Mouse (Mus musculus): ENCODE data around the gene Tff1.

The Tff1 gene

GRCm38 (mm10) chr17:31152966-31153499, 12.0 kb downstream of the Tff1 start:
- no peak for DNase-seq (ENCODE audit: low spot score)

DNA sequence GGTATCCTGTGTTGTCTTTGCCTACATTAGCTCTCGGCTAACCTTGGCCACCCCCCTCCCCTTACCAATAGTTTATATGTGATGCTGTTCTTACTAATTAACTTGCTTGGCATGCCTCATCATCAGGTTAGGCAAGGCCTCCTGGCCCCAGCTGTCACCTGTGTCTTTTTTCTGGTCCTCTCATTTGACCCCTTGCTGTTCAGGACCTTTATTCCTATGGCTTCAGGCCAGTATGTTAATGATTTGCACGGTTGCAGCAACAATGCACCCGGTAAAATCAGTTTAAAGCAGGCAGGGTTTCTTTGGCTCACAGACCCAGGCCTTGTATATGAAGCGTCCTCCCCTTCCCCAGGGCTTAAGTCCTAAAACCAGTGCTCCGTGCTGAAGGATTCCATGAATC, 12.6 kb downstream of the Tff1 start:
- no peak for DNase-seq (ENCODE audit: low spot score)

DNA sequence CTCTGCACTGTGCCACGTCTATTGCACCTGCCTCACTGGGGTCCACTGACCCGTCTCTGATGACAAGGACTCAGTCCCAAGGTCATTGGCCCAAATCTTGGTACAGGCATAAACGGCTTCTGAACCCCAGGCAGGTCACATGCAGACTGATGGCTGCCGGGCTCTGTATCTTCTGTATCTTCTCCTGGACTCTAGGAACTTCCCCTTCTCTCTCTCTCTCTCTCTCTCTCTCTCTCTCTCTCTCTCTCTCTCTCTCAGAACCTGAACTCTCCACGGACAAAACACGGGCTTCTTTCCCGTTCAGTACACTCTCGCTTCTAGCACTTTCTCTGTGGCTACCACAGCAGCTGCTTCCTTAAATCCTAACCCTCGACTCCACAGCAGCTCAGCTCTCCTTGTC, 19.1 kb downstream of the Tff1 start:
- no peak for DNase-seq (ENCODE audit: low spot score)

GRCm38 (mm10) chr17:31144040-31145037, 20.7 kb downstream of the Tff1 start, which contains the start of gene Tff2:
Gene Tff2 (minus strand): TSS chr17:31144282.
- no peak for DNase-seq (ENCODE audit: low spot score)

DNA sequence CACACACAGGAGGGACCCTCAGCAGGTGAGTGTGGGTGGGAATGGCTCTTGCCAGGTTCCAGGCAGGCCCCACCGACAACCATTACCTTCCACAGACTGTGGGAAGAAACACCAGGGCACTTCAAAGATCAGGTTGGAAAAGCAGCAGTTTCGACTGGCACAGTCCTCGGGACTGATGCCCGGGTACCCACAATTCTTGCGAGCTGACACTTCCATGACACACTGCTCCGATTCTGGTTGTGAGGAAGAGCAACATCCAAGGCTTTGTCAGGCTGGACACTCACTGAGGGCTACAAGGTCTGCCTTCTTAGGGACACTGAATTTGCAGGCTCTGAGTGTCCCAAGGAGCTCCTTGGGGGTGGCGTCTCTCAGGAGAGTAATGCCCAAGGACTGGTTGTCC, 23.0 kb downstream of the Tff1 start:
- no peak for DNase-seq (ENCODE audit: low spot score)

DNA sequence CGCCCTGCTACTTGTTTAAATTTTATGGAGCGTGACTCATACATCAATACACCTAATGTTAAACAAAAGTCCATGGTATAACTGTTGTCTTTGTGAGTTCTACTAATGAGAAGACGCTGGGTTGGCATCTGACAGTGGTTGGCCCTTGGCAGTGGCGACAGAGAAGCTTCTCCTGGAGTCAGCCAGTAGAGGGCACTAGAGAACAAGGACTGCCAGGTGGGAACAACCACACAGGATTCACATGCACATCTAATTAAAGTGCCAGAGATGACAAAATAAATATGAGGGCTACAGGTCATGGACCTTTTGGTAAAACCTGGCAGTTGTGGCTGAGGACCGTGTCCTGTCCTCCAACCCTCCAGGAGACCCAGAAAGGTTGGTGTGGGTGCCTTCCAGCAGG, 26.7 kb downstream of the Tff1 start:
- peak; percentile 65 for DNase-seq (ENCODE audit: low spot score)

- DNase-seq (ENCODE audit: low spot score) = no peak
Measured at GRCm38 (mm10) chr17:31136821-31137220, 28.3 kb downstream of the Tff1 start.

GRCm38 (mm10) chr17:31136291-31136690, 28.8 kb downstream of the Tff1 start:
- no peak for DNase-seq (ENCODE audit: low spot score)

- DNase-seq (ENCODE audit: low spot score) = no peak
Measured at GRCm38 (mm10) chr17:31134913-31135312, 30.2 kb downstream of the Tff1 start.

DNA sequence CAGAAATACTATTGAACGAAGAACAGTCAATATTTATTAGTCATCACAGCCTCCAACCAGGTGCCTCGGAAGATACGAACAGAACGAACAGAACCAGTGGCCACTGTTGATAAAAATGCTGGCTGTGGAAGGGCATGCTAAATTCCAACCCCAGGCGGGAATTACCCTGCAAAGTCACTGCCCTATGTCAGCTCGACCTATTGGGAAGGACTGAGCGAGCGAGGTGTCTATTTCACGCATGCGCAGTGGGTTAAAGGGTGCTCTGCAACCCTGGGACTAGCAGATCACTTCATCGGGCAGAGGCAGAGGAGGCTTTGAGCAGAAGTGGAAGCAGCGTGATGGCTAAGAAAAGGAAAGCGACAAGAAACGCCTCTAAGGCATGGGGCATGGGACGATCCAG, 31.3 kb downstream of the Tff1 start:
- no peak for DNase-seq (ENCODE audit: low spot score)

DNA sequence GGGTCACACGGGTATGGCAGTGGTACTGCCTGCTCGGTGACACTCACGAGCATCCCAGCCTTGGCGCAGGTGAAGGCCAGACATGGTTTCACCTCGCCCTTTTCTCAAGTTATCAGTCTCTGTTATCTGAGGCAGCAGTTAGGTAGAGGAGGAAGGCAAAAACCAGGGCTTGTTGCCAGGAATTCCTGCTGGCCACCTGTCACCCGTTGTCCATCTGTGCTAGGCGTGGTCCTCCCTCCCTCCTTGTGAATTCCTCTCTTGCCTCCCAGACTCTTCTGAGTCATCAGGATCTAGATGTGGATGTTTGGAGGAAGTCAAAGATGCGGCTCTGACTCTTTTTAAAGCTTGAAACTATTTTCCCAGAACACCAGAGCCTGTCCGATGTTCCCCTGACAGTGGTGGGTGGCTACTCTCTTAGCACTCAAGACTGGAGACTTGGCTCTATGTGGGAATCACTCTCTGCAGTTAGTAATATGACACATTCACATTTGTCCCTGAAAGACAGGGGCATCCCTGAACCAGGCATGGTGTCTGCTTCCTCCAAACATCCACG, 33.7 kb downstream of the Tff1 start:
- no peak for DNase-seq (ENCODE audit: low spot score)

GRCm38 (mm10) chr17:31129452-31129851, 35.6 kb downstream of the Tff1 start, which contains the start of gene Tff3:
Gene Tff3 (minus strand): TSS chr17:31129646.
- DNase-seq (ENCODE audit: low spot score) = no peak

- DNase-seq (ENCODE audit: low spot score) = no peak
Measured at GRCm38 (mm10) chr17:31128708-31129318, 36.3 kb downstream of the Tff1 start.

- DNase-seq (ENCODE audit: low spot score) = no peak
Measured at GRCm38 (mm10) chr17:31125548-31126266, 39.4 kb downstream of the Tff1 start.

DNA sequence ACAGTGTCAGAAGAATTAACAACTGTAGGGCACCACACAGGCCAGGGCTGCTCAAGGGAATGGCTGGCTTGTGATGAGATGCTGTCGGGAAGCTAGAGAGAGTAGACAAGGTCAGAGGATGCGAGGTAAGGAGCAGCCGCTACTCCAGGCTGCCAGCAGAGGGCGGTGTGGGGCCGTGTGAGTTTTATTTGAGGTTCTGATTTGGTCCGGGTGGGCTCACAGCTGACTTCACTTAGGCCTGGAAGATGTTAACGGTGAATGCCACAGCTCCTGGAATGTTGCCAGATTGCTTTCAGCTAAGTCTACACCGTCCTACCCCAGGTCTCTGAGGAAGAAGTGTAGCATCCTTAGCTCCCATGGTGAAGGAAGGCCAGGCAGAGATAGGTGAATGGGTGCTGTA, 43.1 kb downstream of the Tff1 start:
- peak; percentile 46 for DNase-seq (ENCODE audit: low spot score)

DNA sequence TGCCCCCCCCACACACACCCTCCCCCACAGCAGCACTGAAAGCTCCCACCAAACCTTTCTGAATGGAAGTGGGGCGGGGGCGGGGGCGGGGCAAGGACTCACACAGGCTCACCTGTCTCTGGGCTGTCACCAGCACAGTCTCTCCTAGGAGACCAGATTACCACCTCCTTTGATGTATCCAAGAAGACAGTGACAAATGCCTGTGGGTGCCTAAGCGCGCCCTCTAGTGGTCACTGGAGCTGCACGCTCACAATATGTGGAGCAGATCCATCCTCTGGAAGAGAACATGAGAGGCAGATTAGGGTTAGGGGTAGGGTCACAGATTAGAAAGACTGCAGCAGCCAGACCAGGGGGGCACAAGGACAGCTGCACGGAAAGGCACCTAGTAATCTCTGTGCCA, 45.6 kb downstream of the Tff1 start:
- peak; percentile 78 for DNase-seq (ENCODE audit: low spot score)

DNA sequence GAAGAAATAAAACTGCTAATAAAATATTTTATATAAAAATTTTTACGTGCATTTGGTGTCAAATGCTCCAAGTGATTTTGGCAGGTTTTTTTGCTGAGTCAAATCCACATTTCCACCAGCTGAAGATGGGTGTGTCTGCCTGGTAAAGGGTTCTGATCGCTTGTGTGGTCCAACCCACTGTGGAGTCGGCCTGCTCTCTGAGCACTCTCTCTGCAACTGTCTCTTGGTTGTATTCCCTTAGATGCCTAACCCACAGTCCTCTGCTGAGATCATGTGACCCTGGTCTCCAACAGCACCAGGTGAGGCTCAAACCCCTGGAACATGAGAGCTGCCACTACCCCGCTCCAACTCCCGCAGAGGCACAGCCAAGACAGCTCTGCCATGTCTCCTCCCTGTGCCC, 47.1 kb downstream of the Tff1 start:
- no peak for DNase-seq (ENCODE audit: low spot score)

GRCm38 (mm10) chr17:31116063-31116462, 49.0 kb downstream of the Tff1 start:
- DNase-seq (ENCODE audit: low spot score) = no peak

- DNase-seq (ENCODE audit: low spot score) = no peak
Measured at GRCm38 (mm10) chr17:31113191-31113856, 51.8 kb downstream of the Tff1 start.
